Mouse (Mus musculus): ENCODE results near the gene Fam178b. TPM values are rescaled to one million over a fixed set of nuclear protein-coding genes. Genes with fewer than 3 reads are reported as not detected.

Fam178b gene
- polyA plus RNA-seq, 1 experiment from 2014 or later: 0.87 TPM

DNA sequence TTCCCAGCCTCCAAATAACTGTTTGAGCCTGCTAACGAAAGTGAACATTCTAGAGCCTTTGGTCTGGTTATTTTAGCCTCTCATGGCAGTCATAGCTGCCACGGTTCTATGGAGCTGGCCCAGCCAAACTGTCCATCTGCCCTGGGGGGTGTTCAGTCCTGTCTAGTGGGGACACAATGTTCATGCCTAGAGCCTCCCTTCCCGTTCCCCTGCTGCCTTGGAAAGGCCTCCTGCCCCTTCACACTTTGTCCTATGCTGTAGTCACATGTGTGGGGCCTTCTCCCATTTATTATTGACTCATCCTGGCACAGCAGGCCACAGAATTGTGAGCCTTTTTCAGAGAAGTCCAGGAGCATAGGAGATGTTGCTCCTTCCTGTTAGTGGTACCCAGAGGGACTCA lies 164.7 kb downstream of the Fam178b start:
- peak; percentile 61 for ATAC-seq

DNA sequence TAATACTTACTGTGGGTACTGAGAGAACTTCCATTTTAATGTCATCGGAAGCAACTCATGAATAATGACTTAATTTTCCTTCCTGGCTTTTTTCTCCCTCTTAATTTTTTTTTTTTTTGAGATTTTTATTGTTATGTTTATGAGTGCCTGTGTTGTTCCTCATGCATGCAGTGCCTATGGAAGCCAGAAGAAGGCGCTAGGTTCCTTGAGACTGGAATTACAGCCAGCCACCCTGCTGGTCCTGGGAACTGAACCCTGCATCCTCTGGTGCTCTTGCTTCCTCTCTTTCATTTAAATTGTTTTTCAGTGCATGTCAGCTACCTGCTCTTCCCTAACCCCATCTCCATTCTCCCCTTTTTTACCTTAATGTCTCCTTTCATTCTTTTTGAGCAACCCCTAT lies 169.3 kb downstream of the Fam178b start:
- Histone ChIP-seq H3K4me1 (replicated peaks; ENCODE audit: control insufficient read depth, insufficient read depth, low read length) (no peaks in the 10 kb centered on the region; the same call in 1 of the 2 replicates), H3K4me3 (ENCODE audit: low read depth, low read length) (peak overlapping the region; percentile 96)
- WGBS: 64% methylated on average over 2 of the region's 2 CpGs

More for the DNA sequence above, 164.7 kb downstream of the Fam178b start:
- no peaks in the 10 kb centered on the region for H3K27me3 ChIP-seq (replicated peaks; ENCODE audit: control insufficient read depth, insufficient read depth, low read length)
- 71% methylated on average over 3 of the region's 3 CpGs for WGBS
- H3K27ac ChIP-seq (ENCODE audit: low read depth, low read length): peak overlapping the region; percentile 62
- H3K9me3 ChIP-seq (ENCODE audit: control insufficient read depth): no peaks in the 10 kb centered on the region
- no peak for TF ChIP-seq CTCF (IDR thresholded peaks at IDR 0.05; ENCODE audit: low read depth)
- H3K4me2 ChIP-seq (replicated peaks; ENCODE audit: low read depth): no peak overlapping the region
- H3K36me3 ChIP-seq (ENCODE audit: control insufficient read depth, insufficient read depth): peaks cover 40% of the 10 kb centered on the region
- H3K4me3 ChIP-seq (ENCODE audit: low read depth, low read length): no peak overlapping the region
- no peak overlapping the region for H3K9ac ChIP-seq (ENCODE audit: low read depth, low read length)
- no peaks in the 10 kb centered on the region; the same call in 1 of the 2 replicates for H3K4me1 ChIP-seq (replicated peaks; ENCODE audit: control insufficient read depth, insufficient read depth, low read length)

GRCm38 (mm10) chr1:36513310-36513709 lies 169.7 kb downstream of the Fam178b start:
- Histone ChIP-seq H3K4me1 (replicated peaks; ENCODE audit: control insufficient read depth, insufficient read depth, low read length) (no peaks in the 10 kb centered on the region; the same call in 1 of the 2 replicates), H3K4me3 (ENCODE audit: low read depth, low read length) (peak overlapping the region; percentile 96), H3K9me3 (ENCODE audit: control insufficient read depth) (no peaks in the 10 kb centered on the region), H3K27me3 (replicated peaks; ENCODE audit: control insufficient read depth, insufficient read depth, low read length) (no peaks in the 10 kb centered on the region), H3K9ac (ENCODE audit: low read depth, low read length) (no peak overlapping the region), H3K36me3 (ENCODE audit: control insufficient read depth, insufficient read depth) (0 out of 2 replicates have a peak, but pooled peaks cover 4% of the 10 kb centered on the region), H3K4me2 (replicated peaks; ENCODE audit: low read depth) (peak overlapping the region; percentile 96), H3K27ac (ENCODE audit: low read depth, low read length) (no peak overlapping the region)
- ATAC-seq: no peak
- no peak for TF ChIP-seq CTCF (IDR thresholded peaks at IDR 0.05; ENCODE audit: low read depth)
- WGBS: 0% methylated on average over 1 of the region's 1 CpGs

More for the DNA sequence above, 169.3 kb downstream of the Fam178b start:
- Histone ChIP-seq H3K36me3 (ENCODE audit: control insufficient read depth, insufficient read depth) (0 out of 2 replicates have a peak, but pooled peaks cover 4% of the 10 kb centered on the region), H3K4me2 (replicated peaks; ENCODE audit: low read depth) (peak overlapping the region; percentile 96), H3K9ac (ENCODE audit: low read depth, low read length) (no peak overlapping the region), H3K27ac (ENCODE audit: low read depth, low read length) (no peak overlapping the region), H3K27me3 (replicated peaks; ENCODE audit: control insufficient read depth, insufficient read depth, low read length) (no peaks in the 10 kb centered on the region), H3K9me3 (ENCODE audit: control insufficient read depth) (no peaks in the 10 kb centered on the region)
- TF ChIP-seq CTCF (IDR thresholded peaks at IDR 0.05; ENCODE audit: low read depth): peak; percentile 69
- ATAC-seq: no peak

DNA sequence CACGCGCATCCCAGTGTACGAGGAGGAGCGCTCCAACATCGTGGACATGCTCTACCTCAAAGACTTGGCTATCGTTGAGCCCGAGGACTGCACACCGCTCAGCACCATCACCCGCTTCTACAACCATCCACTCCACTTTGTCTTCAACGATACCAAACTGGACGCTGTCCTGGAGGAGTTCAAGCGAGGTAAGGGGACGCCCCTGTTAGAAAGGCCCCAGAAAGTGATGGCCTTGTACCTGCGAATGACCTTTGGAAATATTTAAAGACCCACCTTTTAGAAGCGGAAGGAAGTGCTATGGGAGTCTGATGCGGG lies 170.1 kb downstream of the Fam178b start:
- H3K9me3 ChIP-seq (ENCODE audit: control insufficient read depth): no peaks in the 10 kb centered on the region

More for the DNA sequence above, 170.1 kb downstream of the Fam178b start:
- Histone ChIP-seq H3K27me3 (replicated peaks; ENCODE audit: control insufficient read depth, insufficient read depth, low read length) (no peaks in the 10 kb centered on the region), H3K36me3 (ENCODE audit: control insufficient read depth, insufficient read depth) (0 out of 2 replicates have a peak, but pooled peaks cover 8% of the 10 kb centered on the region), H3K4me2 (replicated peaks; ENCODE audit: low read depth) (peak overlapping the region; percentile 96), H3K9ac (ENCODE audit: low read depth, low read length) (peak overlapping the region; percentile 91), H3K4me1 (replicated peaks; ENCODE audit: control insufficient read depth, insufficient read depth, low read length) (no peaks in the 10 kb centered on the region; the same call in 1 of the 2 replicates), H3K27ac (ENCODE audit: low read depth, low read length) (no peak overlapping the region), H3K4me3 (ENCODE audit: low read depth, low read length) (peak overlapping the region; percentile 96)
- WGBS: 2% methylated on average over 16 of the region's 16 CpGs
- ATAC-seq: no peak
- TF ChIP-seq CTCF (IDR thresholded peaks at IDR 0.05; ENCODE audit: low read depth): no peak

Small RNAs within 50 kb of the gene (microRNA-seq; reads per million reads assigned to microRNA genes)
- gene Gm24133: not detected

Other genes with a start within 250 kb of the Fam178b start
- 10.5 and 11.2 TPM in 2 replicates for gene Lman2l, start 237.9 kb downstream of the Fam178b start, polyA plus RNA-seq (2015; fragmentation: Nextera tagmentation; extraction: Ambion mirVana)
- gene Cnnm4, start 211.6 kb downstream of the Fam178b start, polyA plus RNA-seq (2015; fragmentation: Nextera tagmentation; extraction: Ambion mirVana): 17.4 and 18.4 TPM in 2 replicates
- gene Cnnm3, start 171.3 kb downstream of the Fam178b start, polyA plus RNA-seq (2015; fragmentation: Nextera tagmentation; extraction: Ambion mirVana): 2.5 and 2.6 TPM in 2 replicates
- 2.1 and 3.8 TPM in 2 replicates for gene Ankrd23, start 146.3 kb downstream of the Fam178b start, polyA plus RNA-seq (2015; fragmentation: Nextera tagmentation; extraction: Ambion mirVana)
- gene Gm42417, start 143.8 kb downstream of the Fam178b start, polyA plus RNA-seq (2015; fragmentation: Nextera tagmentation; extraction: Ambion mirVana): 0.22 TPM in 1 of 2 replicates, not detected in the other
- 15.0 and 18.5 TPM in 2 replicates for gene Ankrd39, start 135.7 kb downstream of the Fam178b start, polyA plus RNA-seq (2015; fragmentation: Nextera tagmentation; extraction: Ambion mirVana)
- gene Sema4c, start 124.8 kb downstream of the Fam178b start, polyA plus RNA-seq (2015; fragmentation: Nextera tagmentation; extraction: Ambion mirVana): 3.5 and 3.9 TPM in 2 replicates
- gene Cox5b, start 8.3 kb upstream of the Fam178b start, polyA plus RNA-seq (2015; fragmentation: Nextera tagmentation; extraction: Ambion mirVana): 1,149 and 1,162 TPM in 2 replicates
- gene 4933424G06Rik, start 27.0 kb upstream of the Fam178b start, polyA plus RNA-seq (2015; fragmentation: Nextera tagmentation; extraction: Ambion mirVana): not detected in 2 replicates
- 50.3 and 57.0 TPM in 2 replicates for gene Actr1b, start 31.2 kb upstream of the Fam178b start, polyA plus RNA-seq (2015; fragmentation: Nextera tagmentation; extraction: Ambion mirVana)
- gene Zap70, start 78.6 kb upstream of the Fam178b start, polyA plus RNA-seq (2015; fragmentation: Nextera tagmentation; extraction: Ambion mirVana): 0.24 and 0.70 TPM in 2 replicates

Data from intestine, postnatal 0 days (tissue).